Mouse (Mus musculus) embryonic fibroblast, embryonic 13.5 days (primary cell): Measurements from ENCODE around the gene Nxpe5.

ENCODE experiments used
- CTCF ChIP-seq: IDR thresholded peaks from 2 replicates; pipeline ENCODE4 v1.5.1; 2011; ENCODE audit warnings: mild to moderate bottlenecking, control low read depth, low read length, moderate library complexity, borderline replicate concordance; ENCODE audit not compliant: insufficient read depth
- POLR2A ChIP-seq: IDR thresholded peaks from 2 replicates; pipeline ENCODE4 v1.6.1; 2011; ENCODE audit warnings: low read depth, mild to moderate bottlenecking, control low read depth, low read length, moderate library complexity

GRCm38 (mm10) chr5:138262001-138262400, 36.3 kb downstream of the Nxpe5 start:
- no peak for TF ChIP-seq CTCF
- TF ChIP-seq POLR2A, result no peak
